Mouse (Mus musculus): ENCODE data around the gene Pkd1l2. TPM values are rescaled to one million over a fixed set of nuclear protein-coding genes. Genes with fewer than 3 reads are reported as not detected.

Pkd1l2 gene
- total RNA-seq, 2 experiments from 2014 or later = 1.0 to 2.9 TPM

GRCm38 (mm10) chr8:116978052-116978451 is 104.2 kb downstream of the Pkd1l2 start:
- DNase-seq (ENCODE audit: low spot score in 2 of 2) = no peak

DNA sequence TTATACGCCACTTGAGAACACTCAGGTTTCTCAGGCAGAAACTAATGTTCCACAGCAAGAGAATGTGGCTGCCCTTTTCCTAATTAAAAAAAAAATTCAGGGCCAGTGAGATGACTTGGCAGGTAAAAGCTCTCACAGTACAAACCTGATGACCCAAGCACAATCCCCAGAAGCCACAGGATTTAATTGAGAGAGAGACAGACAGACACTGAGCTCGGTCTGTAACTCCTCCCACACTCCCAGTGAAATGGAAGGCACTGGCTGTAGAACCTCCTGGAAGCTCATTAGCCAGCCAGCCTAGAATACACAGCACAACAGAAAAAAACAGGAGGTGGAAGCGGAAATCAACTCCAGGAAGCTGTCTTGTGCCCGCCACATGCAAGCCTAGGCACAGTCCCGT is 106.6 kb downstream of the Pkd1l2 start:
- DNase-seq (ENCODE audit: low spot score in 2 of 2) = no peak

GRCm38 (mm10) chr8:116975066-116975465 is 107.2 kb downstream of the Pkd1l2 start:
- DNase-seq (ENCODE audit: low spot score in 2 of 2) = no peak

DNA sequence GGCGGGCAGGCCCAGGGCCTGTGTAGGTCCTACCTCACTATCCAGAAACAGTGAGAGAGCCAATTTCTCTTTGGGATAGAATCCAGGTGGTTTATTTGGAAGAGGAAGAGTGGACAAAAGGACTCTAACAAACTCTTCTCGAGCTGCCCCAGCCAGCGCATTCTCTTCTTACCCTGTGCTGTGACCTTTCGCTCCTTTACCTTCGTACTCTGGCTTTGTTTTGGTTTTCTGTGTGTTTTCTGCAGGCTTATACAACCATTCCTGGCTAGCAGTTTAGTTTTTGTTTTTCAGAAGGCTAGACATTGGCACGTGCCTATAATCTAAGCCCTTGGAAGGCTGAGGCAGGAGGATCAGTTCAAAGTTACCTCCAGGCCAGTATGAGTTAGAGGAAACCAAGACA is 112.7 kb downstream of the Pkd1l2 start:
- DNase-seq (ENCODE audit: low spot score in 2 of 2) = no peak

DNA sequence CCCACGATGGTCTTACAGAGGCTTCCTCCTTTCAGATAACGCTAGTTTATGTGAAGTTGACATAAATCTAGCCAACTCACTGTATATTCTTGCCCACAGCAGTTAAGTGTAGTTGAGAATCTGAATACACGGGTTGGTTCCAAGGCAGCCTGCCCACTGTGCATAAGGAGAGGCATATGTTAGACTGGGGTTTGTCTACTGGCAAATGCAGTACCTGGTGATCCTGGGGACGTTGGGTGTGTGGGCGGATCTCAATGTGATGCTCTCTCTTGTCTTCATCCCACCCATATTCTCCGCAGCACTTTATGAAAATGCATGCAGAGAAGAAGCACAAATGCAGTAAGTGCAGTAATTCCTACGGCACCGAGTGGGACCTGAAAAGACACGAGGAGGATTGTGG is 127.8 kb downstream of the Pkd1l2 start:
- DNase-seq (ENCODE audit: low spot score in 2 of 2) = no peak

- no peak for DNase-seq (ENCODE audit: low spot score in 2 of 2)
Observed at GRCm38 (mm10) chr8:116952428-116952827, 129.8 kb downstream of the Pkd1l2 start.

- no peak for DNase-seq (ENCODE audit: low spot score in 2 of 2)
Observed at GRCm38 (mm10) chr8:116951778-116952177, 130.5 kb downstream of the Pkd1l2 start.

GRCm38 (mm10) chr8:116951369-116951768 is 130.9 kb downstream of the Pkd1l2 start:
- DNase-seq (ENCODE audit: low spot score in 2 of 2) = no peak

DNA sequence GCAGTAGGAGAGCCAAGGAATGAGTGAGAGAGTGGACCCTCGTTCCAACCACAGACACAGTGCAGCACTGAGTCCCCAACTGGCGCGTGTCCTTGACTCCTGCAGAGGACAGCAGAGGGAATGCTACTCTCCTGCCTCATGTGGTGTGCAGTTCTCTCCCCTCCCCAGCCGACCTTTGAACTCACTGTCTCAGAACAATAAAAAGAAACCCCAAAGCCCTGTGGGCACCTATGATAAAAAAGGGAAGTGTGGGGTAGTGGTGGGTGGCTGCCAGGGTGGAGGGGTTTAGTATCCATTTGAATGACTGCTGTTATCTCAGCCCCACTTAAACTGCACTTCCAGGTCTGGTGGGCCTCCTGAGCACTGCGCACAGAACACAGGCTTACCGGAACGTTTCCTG is 134.7 kb downstream of the Pkd1l2 start:
- no peak for DNase-seq (ENCODE audit: low spot score in 2 of 2)

GRCm38 (mm10) chr8:116946851-116947250 is 135.4 kb downstream of the Pkd1l2 start:
- DNase-seq (ENCODE audit: low spot score in 2 of 2) = no peak

- DNase-seq (ENCODE audit: low spot score in 2 of 2) = no peak
Observed at GRCm38 (mm10) chr8:116946268-116946838, 135.9 kb downstream of the Pkd1l2 start.

Other genes starting within 250 kb of the Pkd1l2 start
- 10 to 100 TPM; 53.0 to 57.0 TPM for gene Cmc2, start 161.0 kb downstream of the Pkd1l2 start, total RNA-seq (2021)
- gene Cenpn, start 160.7 kb downstream of the Pkd1l2 start, total RNA-seq (2021) = 1 to 10 TPM; 2.6 to 2.7 TPM
- 10 to 100 TPM; 24.3 to 25.0 TPM for gene Atmin, start 139.1 kb downstream of the Pkd1l2 start, total RNA-seq (2021)
- 1 to 10 TPM; 1.4 to 1.5 TPM for gene 1700030J22Rik, start 103.5 kb downstream of the Pkd1l2 start, total RNA-seq (2021)
- 100 to 1,000 TPM; 140 to 168 TPM for gene Gcsh, start 88.9 kb downstream of the Pkd1l2 start, total RNA-seq (2021)
- under 1 TPM in 1 of 2 experiments, not detected in 1; 0.42 TPM for gene Bco1, start 13.4 kb upstream of the Pkd1l2 start, total RNA-seq (2021)
- gene Gan, start 75.7 kb upstream of the Pkd1l2 start, total RNA-seq (2021) = 10 to 100 TPM in 1 of 2 experiments, 1 to 10 TPM in 1; 7.4 to 13.2 TPM
- 100 to 1,000 TPM; 115 to 162 TPM for gene Cmip, start 174.6 kb upstream of the Pkd1l2 start, total RNA-seq (2021)

All from adrenal gland, adult 18-20 months (tissue).